Mouse (Mus musculus) neutrophil, adult 5-6 weeks (primary cell): ENCODE measurements at regions not wholly inside any gene's neighbourhood (a gene's known extent, or its start where the extent isn't known, plus 50 kb on each side); places are given as distances from the start of the nearest gene placed in this dataset.
"Not testable (repeated sequence)": the region's sequence is repeated elsewhere in the genome, so short reads cannot be mapped to it uniquely, and the experiment has no call there.

ENCODE experiments used
- ATAC-seq: fragments of 151-379, 151-347 bp; 2 replicates; pipeline ENCODE4 v1.8.0; 2017; ENCODE audit warnings: mild to moderate bottlenecking, moderate TSS enrichment; ENCODE audit not compliant: insufficient number of reproducible peaks, poor library complexity, low FRiP score, severe bottlenecking; ENCODE audit errors: extremely low read depth

DNA sequence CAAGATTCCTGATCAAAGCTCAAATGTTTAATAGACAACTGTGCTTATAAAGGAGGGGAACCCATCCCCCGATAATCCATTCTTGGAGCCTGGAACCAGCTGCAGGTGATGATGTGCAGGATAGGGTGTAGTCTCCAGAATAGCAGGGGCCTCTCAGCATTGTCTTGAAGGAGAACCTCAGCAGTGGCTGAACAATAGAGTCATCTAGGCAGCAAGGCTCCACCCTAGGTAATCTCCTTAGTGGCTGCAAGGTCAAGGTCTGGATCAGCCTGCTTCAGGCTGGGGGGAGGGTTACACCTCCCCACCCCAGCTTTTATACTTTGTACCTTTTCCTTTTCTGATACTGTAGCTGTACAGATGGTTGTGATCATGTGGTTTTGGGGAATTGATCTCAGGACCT is 116.8 kb upstream of the Mettl4 start:
- ATAC-seq: no peak

GRCm38 (mm10) chr17:94864531-94865318 is 114.9 kb upstream of the Mettl4 start:
- ATAC-seq: peak; percentile 96

DNA sequence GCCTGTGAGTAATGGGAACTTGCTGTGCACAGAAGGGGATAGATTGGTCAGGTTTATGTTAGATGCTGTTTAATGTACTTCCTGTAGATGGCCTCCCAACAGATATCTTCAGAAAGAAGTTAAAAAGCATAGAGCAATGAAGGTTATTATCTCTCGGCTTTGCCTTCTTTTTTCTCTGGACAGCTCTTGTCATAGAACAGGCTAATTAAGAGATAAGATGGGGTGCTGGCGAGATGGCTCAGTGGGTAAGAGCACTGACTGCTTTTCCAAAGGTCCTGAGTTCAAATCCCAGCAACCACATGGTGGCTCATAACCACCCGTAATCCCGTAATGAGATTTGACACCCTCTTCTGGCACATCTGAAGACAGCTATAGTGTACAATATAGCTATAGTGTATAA is 104.9 kb upstream of the Mettl4 start:
- not testable (repeated sequence) for ATAC-seq

GRCm38 (mm10) chr17:94834446-94835117 is 84.8 kb upstream of the Mettl4 start:
- peak; percentile 78 for ATAC-seq

DNA sequence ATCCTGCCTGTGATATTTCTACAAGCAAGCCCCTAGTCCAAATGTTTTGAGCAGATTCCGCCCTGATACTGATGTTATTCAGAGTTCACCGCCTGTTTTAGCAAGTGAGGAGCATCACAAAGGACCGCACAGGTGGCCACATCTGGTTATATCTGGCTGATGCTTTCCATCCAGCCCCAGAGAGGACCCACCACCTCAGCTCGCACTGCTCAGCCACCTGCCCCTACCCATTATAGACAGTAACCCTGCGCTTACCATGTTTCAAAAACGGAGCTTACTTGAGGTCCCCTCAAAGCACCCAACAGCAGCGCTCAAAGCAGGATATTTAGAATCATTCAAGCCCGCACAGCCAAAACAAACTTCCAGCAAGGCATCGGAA is 84.2 kb upstream of the Mettl4 start:
- ATAC-seq: not testable (repeated sequence)

GRCm38 (mm10) chr17:94826415-94826814 is 76.6 kb upstream of the Mettl4 start:
- not testable (repeated sequence) for ATAC-seq

DNA sequence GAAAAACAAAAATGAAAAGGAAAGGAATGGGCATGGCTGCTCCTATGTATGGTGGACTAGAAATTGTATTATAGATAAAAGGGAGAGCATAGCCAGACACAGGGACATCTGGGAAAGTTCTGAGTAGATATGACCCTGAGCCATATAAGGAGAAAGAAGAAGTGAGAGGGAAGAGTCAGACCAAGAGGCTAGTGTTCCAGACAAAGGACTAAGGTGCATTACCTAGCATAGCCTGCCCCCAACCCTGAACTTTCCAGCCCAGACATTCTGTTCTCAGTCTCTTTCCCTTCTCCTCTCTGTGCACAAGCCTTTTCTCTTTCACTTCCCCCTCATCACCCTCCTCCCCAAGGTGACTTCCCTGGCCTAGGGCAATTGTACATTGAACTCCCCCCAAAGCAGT is 58.9 kb upstream of the Mettl4 start:
- no peak for ATAC-seq
